Mouse (Mus musculus): ENCODE measurements at regions not wholly inside any gene's neighbourhood (a gene's known extent, or its start where the extent isn't known, plus 50 kb on each side); places are given as distances from the start of the nearest gene placed in this dataset.
A peak's percentile ranks its signal among the peaks of the same experiment; 100 is the strongest.

DNA sequence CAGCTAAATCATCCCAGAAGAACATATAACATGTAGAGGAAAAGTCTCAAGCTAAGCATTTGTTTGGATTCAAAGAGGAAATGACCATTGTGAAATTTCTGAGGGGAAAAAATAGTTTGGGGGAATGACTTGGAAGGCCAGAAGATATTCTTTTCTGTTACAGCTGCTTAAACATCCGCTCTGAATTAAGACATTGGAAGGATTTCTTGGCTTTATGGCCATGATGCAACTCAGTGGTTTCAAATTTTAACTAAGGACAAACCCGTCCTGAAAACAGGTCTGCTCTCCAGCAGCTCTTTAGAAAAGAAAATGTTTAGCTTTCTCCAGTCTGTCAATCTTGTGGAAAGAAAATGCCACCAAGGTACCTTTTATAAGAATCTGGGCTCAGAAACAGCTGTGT is 513.2 kb upstream of the Rgmb start:
- H3K27me3 ChIP-seq (ENCODE audit: control insufficient read depth, insufficient read depth, insufficient read length) = no peaks in the 10 kb centered on the region
- H3K4me2 ChIP-seq (ENCODE audit: low read depth) = peak overlapping the region; percentile 59
- TF ChIP-seq CEBPB (IDR thresholded peaks at IDR 0.05; ENCODE audit: insufficient read depth, poor library complexity, severe bottlenecking) (peak; percentile 64; the same call in 1 of the 2 replicates), TCF12 (IDR thresholded peaks at IDR 0.05; ENCODE audit: insufficient read depth, poor library complexity, severe bottlenecking) (no peak)
- H3K79me2 ChIP-seq (ENCODE audit: control insufficient read depth, insufficient read depth) = no peaks in the 10 kb centered on the region
- no peaks in the 10 kb centered on the region for H3K36me3 ChIP-seq (ENCODE audit: control insufficient read depth, insufficient read depth)
- H3ac ChIP-seq (ENCODE audit: control insufficient read depth, insufficient read length) = no peak overlapping the region
- no peak overlapping the region for H3K4me3 ChIP-seq

GRCm38 (mm10) chr17:16342785-16343184 is 511.9 kb upstream of the Rgmb start:
- no peaks in the 10 kb centered on the region for H3K79me2 ChIP-seq (ENCODE audit: control insufficient read depth, insufficient read depth)
- no peaks in the 10 kb centered on the region for H3K27me3 ChIP-seq (ENCODE audit: control insufficient read depth, insufficient read depth, insufficient read length)
- TF ChIP-seq POLR2AphosphoS2 (IDR thresholded peaks at IDR 0.05; ENCODE audit: insufficient read length, low read depth) (no peak), REST (IDR thresholded peaks at IDR 0.05; ENCODE audit: insufficient read depth, insufficient read length) (no peak), MAX (IDR thresholded peaks at IDR 0.05; ENCODE audit: low read depth) (no peak), TCF12 (IDR thresholded peaks at IDR 0.05; ENCODE audit: insufficient read depth, poor library complexity, severe bottlenecking) (no peak), USF1 (IDR thresholded peaks at IDR 0.05; ENCODE audit: low read depth) (no peak), TCF3 (IDR thresholded peaks at IDR 0.05; ENCODE audit: insufficient read length, low read depth) (no peak), MYOG (IDR thresholded peaks at IDR 0.05; ENCODE audit: control insufficient read depth in 1 of 3, insufficient read depth in 1 of 3, insufficient read length in 2 of 3, low read depth in 2 of 3) (no peak), SRF (IDR thresholded peaks at IDR 0.05; ENCODE audit: control insufficient read depth, insufficient read length, low read depth) (no peak), E2F4 (IDR thresholded peaks at IDR 0.05; ENCODE audit: insufficient read depth) (no peak), CEBPB (IDR thresholded peaks at IDR 0.05; ENCODE audit: insufficient read depth, poor library complexity, severe bottlenecking) (no peak)
- H3K4me2 ChIP-seq (ENCODE audit: low read depth) = no peak overlapping the region
- no peak overlapping the region for H3K4me3 ChIP-seq
- H3ac ChIP-seq (ENCODE audit: control insufficient read depth, insufficient read length) = no peak overlapping the region
- H3K36me3 ChIP-seq (ENCODE audit: control insufficient read depth, insufficient read depth) = no peaks in the 10 kb centered on the region

GRCm38 (mm10) chr17:16339720-16340470 is 509.1 kb upstream of the Rgmb start:
- Histone ChIP-seq H3K79me2 (ENCODE audit: control insufficient read depth, insufficient read depth) (no peaks in the 10 kb centered on the region), H3ac (ENCODE audit: control insufficient read depth, insufficient read length) (no peak overlapping the region), H3K4me3 (no peak overlapping the region), H3K36me3 (ENCODE audit: control insufficient read depth, insufficient read depth) (no peaks in the 10 kb centered on the region), H3K27me3 (ENCODE audit: control insufficient read depth, insufficient read depth, insufficient read length) (no peaks in the 10 kb centered on the region), H3K4me2 (ENCODE audit: low read depth) (peak overlapping the region; percentile 55)
- TF ChIP-seq TCF12 (IDR thresholded peaks at IDR 0.05; ENCODE audit: insufficient read depth, poor library complexity, severe bottlenecking) = no peak
- no peak for TF ChIP-seq MAX (IDR thresholded peaks at IDR 0.05; ENCODE audit: low read depth)
- no peak for TF ChIP-seq CEBPB (IDR thresholded peaks at IDR 0.05; ENCODE audit: insufficient read depth, poor library complexity, severe bottlenecking)
- TF ChIP-seq POLR2A (IDR thresholded peaks at IDR 0.05; ENCODE audit: insufficient read length, low read depth) = no peak
- no peak for TF ChIP-seq MYOG (IDR thresholded peaks at IDR 0.05; ENCODE audit: control insufficient read depth in 1 of 3, insufficient read depth in 1 of 3, insufficient read length in 2 of 3, low read depth in 2 of 3)

DNA sequence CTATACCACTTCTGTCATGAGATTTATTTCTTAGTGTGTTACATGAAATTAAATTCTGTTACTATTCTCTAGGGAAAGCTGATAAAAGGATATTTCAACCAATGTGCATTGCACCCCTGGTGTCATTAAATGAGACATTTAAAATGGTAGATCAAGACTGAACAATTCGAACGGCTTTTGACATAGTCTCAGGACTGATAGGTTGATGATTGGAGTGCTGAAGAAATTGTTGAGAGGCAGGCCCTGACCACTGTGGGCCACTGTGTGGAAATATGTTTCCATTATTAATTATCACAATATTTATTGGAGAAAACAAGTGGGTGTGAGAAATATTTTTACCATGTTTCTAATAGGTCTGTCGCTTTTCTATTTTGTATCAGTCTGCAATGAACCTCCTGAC is 481.1 kb upstream of the Rgmb start:
- H3K27me3 ChIP-seq (ENCODE audit: control insufficient read depth, insufficient read depth, insufficient read length) = no peaks in the 10 kb centered on the region
- H3K4me3 ChIP-seq = no peak overlapping the region
- no peaks in the 10 kb centered on the region for H3K79me2 ChIP-seq (ENCODE audit: control insufficient read depth, insufficient read depth)
- H3K4me2 ChIP-seq (ENCODE audit: low read depth) = no peak overlapping the region
- H3ac ChIP-seq (ENCODE audit: control insufficient read depth, insufficient read length) = no peak overlapping the region
- H3K36me3 ChIP-seq (ENCODE audit: control insufficient read depth, insufficient read depth) = no peaks in the 10 kb centered on the region
- TF ChIP-seq SRF (IDR thresholded peaks at IDR 0.05; ENCODE audit: control insufficient read depth, insufficient read length, low read depth) (no peak), MYOG (IDR thresholded peaks at IDR 0.05; ENCODE audit: control insufficient read depth in 1 of 3, insufficient read depth in 1 of 3, insufficient read length in 2 of 3, low read depth in 2 of 3) (no peak), USF1 (IDR thresholded peaks at IDR 0.05; ENCODE audit: low read depth) (no peak), POLR2AphosphoS2 (IDR thresholded peaks at IDR 0.05; ENCODE audit: insufficient read length, low read depth) (no peak), REST (IDR thresholded peaks at IDR 0.05; ENCODE audit: insufficient read depth, insufficient read length) (no peak), CEBPB (IDR thresholded peaks at IDR 0.05; ENCODE audit: insufficient read depth, poor library complexity, severe bottlenecking) (no peak), TCF3 (IDR thresholded peaks at IDR 0.05; ENCODE audit: insufficient read length, low read depth) (no peak), TCF12 (IDR thresholded peaks at IDR 0.05; ENCODE audit: insufficient read depth, poor library complexity, severe bottlenecking) (no peak), POLR2A (IDR thresholded peaks at IDR 0.05; ENCODE audit: insufficient read length, low read depth) (no peak), E2F4 (IDR thresholded peaks at IDR 0.05; ENCODE audit: insufficient read depth) (no peak), MAX (IDR thresholded peaks at IDR 0.05; ENCODE audit: low read depth) (no peak), MYOD1 (IDR thresholded peaks at IDR 0.05; ENCODE audit: control insufficient read depth in 1 of 3, insufficient read length in 2 of 3, low read depth in 2 of 3) (no peak)

GRCm38 (mm10) chr17:16311196-16311873 is 480.5 kb upstream of the Rgmb start:
- no peak overlapping the region for H3K4me3 ChIP-seq
- no peaks in the 10 kb centered on the region for H3K36me3 ChIP-seq (ENCODE audit: control insufficient read depth, insufficient read depth)
- no peaks in the 10 kb centered on the region for H3K27me3 ChIP-seq (ENCODE audit: control insufficient read depth, insufficient read depth, insufficient read length)
- no peak overlapping the region for H3ac ChIP-seq (ENCODE audit: control insufficient read depth, insufficient read length)
- no peaks in the 10 kb centered on the region for H3K79me2 ChIP-seq (ENCODE audit: control insufficient read depth, insufficient read depth)
- TF ChIP-seq MAX (IDR thresholded peaks at IDR 0.05; ENCODE audit: low read depth) = no peak
- no peak for TF ChIP-seq POLR2AphosphoS2 (IDR thresholded peaks at IDR 0.05; ENCODE audit: insufficient read length, low read depth)
- TF ChIP-seq E2F4 (IDR thresholded peaks at IDR 0.05; ENCODE audit: insufficient read depth) = no peak
- no peak for TF ChIP-seq TCF3 (IDR thresholded peaks at IDR 0.05; ENCODE audit: insufficient read length, low read depth)
- no peak for TF ChIP-seq USF1 (IDR thresholded peaks at IDR 0.05; ENCODE audit: low read depth)
- TF ChIP-seq TCF12 (IDR thresholded peaks at IDR 0.05; ENCODE audit: insufficient read depth, poor library complexity, severe bottlenecking) = no peak
- no peak for TF ChIP-seq REST (IDR thresholded peaks at IDR 0.05; ENCODE audit: insufficient read depth, insufficient read length)
- no peak for TF ChIP-seq SRF (IDR thresholded peaks at IDR 0.05; ENCODE audit: control insufficient read depth, insufficient read length, low read depth)
- no peak for TF ChIP-seq MYOD1 (IDR thresholded peaks at IDR 0.05; ENCODE audit: control insufficient read depth in 1 of 3, insufficient read length in 2 of 3, low read depth in 2 of 3)
- TF ChIP-seq POLR2A (IDR thresholded peaks at IDR 0.05; ENCODE audit: insufficient read length, low read depth) = no peak
- no peak for TF ChIP-seq CEBPB (IDR thresholded peaks at IDR 0.05; ENCODE audit: insufficient read depth, poor library complexity, severe bottlenecking)
- no peak for TF ChIP-seq MYOG (IDR thresholded peaks at IDR 0.05; ENCODE audit: control insufficient read depth in 1 of 3, insufficient read depth in 1 of 3, insufficient read length in 2 of 3, low read depth in 2 of 3)
- no peak overlapping the region for H3K4me2 ChIP-seq (ENCODE audit: low read depth)
